2 mouse cellular contexts compared by ENCODE assay signal in the genomic region with DNA sequence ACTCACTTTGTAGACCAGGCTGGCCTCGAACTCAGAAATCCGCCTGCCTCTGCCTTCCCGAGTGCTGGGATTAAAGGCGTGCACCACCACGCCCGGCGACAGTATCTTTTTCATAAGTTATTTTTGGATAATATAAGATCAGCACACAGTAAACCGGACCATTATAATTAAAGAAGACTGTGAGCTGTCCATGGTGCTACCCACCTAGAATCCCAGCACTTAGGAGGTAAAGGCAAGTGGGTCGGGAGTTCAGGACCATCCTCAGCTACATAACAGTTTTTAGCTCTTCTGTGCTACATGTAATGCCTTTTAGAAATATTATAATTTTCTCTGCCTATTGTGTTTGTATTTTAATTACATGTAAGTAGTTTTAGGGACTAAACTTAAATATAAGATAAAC.
TF ChIP-seq lines count a peak whose summit lies in the region.

No protein-coding gene starts in this region.

TF ChIP-seq in MEL, 35 proteins besides CTCF, POLR2A, EP300 and RAD21:
- no peak for TF ChIP-seq POLR2AphosphoS5 (IDR thresholded peaks at IDR 0.05; ENCODE audit: borderline replicate concordance, low read depth, low read length)
- no peak for TF ChIP-seq BHLHE40 (IDR thresholded peaks at IDR 0.05; ENCODE audit: borderline replicate concordance, low read depth, low read length)
- TF ChIP-seq SIN3A (IDR thresholded peaks at IDR 0.05; ENCODE audit: low read length), result peak; percentile 28; the same call in 1 of the 2 replicates

TF ChIP-seq in myocyte, 11 proteins besides CTCF, POLR2A, EP300 and RAD21:
- no peak for TF ChIP-seq POLR2AphosphoS2 (IDR thresholded peaks at IDR 0.05; ENCODE audit: insufficient read length, low read depth)
- TF ChIP-seq REST (IDR thresholded peaks at IDR 0.05; ENCODE audit: insufficient read depth, insufficient read length), result peak; percentile 61
